Mouse (Mus musculus) liver, embryonic 14.5 days (tissue): ENCODE results near the gene Zic5. TPM values are rescaled to one million over a fixed set of nuclear protein-coding genes. Genes with fewer than 3 reads are reported as not detected.

Experiments used
- ATAC-seq: fragments of 200-750 bp; cut with Nextera tagmentation; 2 replicates; pipeline ENCODE4 v1.8.0; 2017; ENCODE audit warnings: moderate number of reproducible peaks, mild to moderate bottlenecking, moderate library complexity; ENCODE audit not compliant: insufficient read depth
- DNase-seq, 3 experiments: peaks; one replicate each; pipeline ENCODE4 v3.0.0-alpha.2; 2012 to 2013; ENCODE audit warnings: low read depth in 3 of 3, low spot score in 3 of 3
- H3K27ac ChIP-seq: fragments of 300-500 bp; sonication (generic); 2 replicates; pipeline ENCODE4 v1.5.1; 2014; ENCODE audit warnings: moderate library complexity, mild to moderate bottlenecking, control low read depth, inconsistent platforms
- H3K27me3 ChIP-seq: fragments of 300-500 bp; sonication (generic); 2 replicates; pipeline ENCODE4 v1.6.1; 2014; ENCODE audit warnings: mild to moderate bottlenecking, low read length, moderate library complexity; ENCODE audit not compliant: control insufficient read depth, insufficient read depth
- H3K36me3 ChIP-seq: fragments of 300-500 bp; sonication (generic); replicated peaks from 2 replicates; pipeline ENCODE4 v1.6.1; 2014; ENCODE audit warnings: low read depth; ENCODE audit not compliant: control insufficient read depth, insufficient read depth
- H3K4me1 ChIP-seq, 2 experiments: fragments of 200-500 bp in 1 of 2; fragments of 300-500 bp in 1 of 2; sonication (generic) in 1 of 2; replicated peaks; 2 replicates each; pipeline ENCODE4 v1.6.1; 2012 to 2014; ENCODE audit warnings: antibody characterized with exemption in 1 of 2, inconsistent platforms in 1 of 2, low read length in 1 of 2; ENCODE audit not compliant: control insufficient read depth in 2 of 2, insufficient read depth in 2 of 2
- H3K4me2 ChIP-seq: fragments of 300-500 bp; sonication (generic); 2 replicates; pipeline ENCODE4 v1.6.1; 2014; ENCODE audit warnings: low read depth, mild to moderate bottlenecking, control low read depth, moderate library complexity
- H3K4me3 ChIP-seq, 2 experiments: fragments of 200-500 bp in 1 of 2; fragments of 300-500 bp in 1 of 2; sonication (generic) in 1 of 2; 2 replicates each; pipeline ENCODE4 v1.5.1; 2012 to 2014; ENCODE audit warnings: low read depth in 2 of 2, low read length in 2 of 2, mild to moderate bottlenecking in 2 of 2, control low read depth in 1 of 2, inconsistent platforms in 1 of 2, moderate library complexity in 1 of 2; ENCODE audit not compliant: insufficient read depth in 1 of 2
- H3K9ac ChIP-seq: fragments of 300-500 bp; sonication (generic); replicated peaks from 2 replicates; pipeline ENCODE4 v1.6.1; 2014; ENCODE audit warnings: mild to moderate bottlenecking, control low read depth, moderate library complexity
- H3K9me3 ChIP-seq: fragments of 300-500 bp; sonication (generic); 2 replicates; pipeline ENCODE4 v1.6.1; 2016; ENCODE audit warnings: low read length, mixed read lengths; ENCODE audit not compliant: control insufficient read depth
- CTCF ChIP-seq: IDR thresholded peaks from 2 replicates; pipeline ENCODE4 v1.5.1; 2016; ENCODE audit warnings: antibody characterized with exemption, low read depth, control low read depth
- EP300 ChIP-seq: IDR thresholded peaks from 2 replicates; pipeline ENCODE4 v1.6.1; 2016; ENCODE audit warnings: antibody characterized with exemption, low read depth
- WGBS: fragments of 180-500 bp; shearing (Covaris S2); extraction: QIAGEN DNeasy Blood & Tissue Kit; methylation state at CpG from one replicate; pipeline ENCODE4 v1.1.7; 2014; ENCODE audit not compliant: insufficient replicate concordance; 5-methylcytosine and 5-hydroxymethylcytosine counted together
- polyA plus RNA-seq, 2 experiments: library from polyadenylated mRNA; depleted of rRNA in 1 of 2; stranded (reverse) in 1 of 2; unstranded in 1 of 2; fragments of >200 nt; fragmentation: Nextera tagmentation in 1 of 2; extraction: Ambion mirVana in 1 of 2; gene quantifications; 2 replicates each; pipeline versions ENCODE4 v1.2.1 to v1.2.3; 2012 to 2014

Zic5 gene
- polyA plus RNA-seq, 2 experiments: not detected

GRCm38 (mm10) chr14:122436850-122437249 is 28.6 kb downstream of the Zic5 start:
- DNase-seq (no peak), ATAC-seq (no peak)
- no peak overlapping the region for H3K4me2 ChIP-seq
- 67% methylated on average over 10 of the region's 10 CpGs for WGBS
- TF ChIP-seq EP300 (no peak), CTCF (no peak)
- no peaks in the 10 kb centered on the region for H3K9me3 ChIP-seq
- no peaks in the 10 kb centered on the region for H3K36me3 ChIP-seq
- H3K4me1 ChIP-seq: no peaks in the 10 kb centered on the region
- H3K9ac ChIP-seq: no peak overlapping the region
- no peak overlapping the region for H3K4me3 ChIP-seq
- no peaks in the 10 kb centered on the region for H3K27me3 ChIP-seq
- H3K27ac ChIP-seq: no peak overlapping the region

- H3K4me1 ChIP-seq: no peaks in the 10 kb centered on the region
- H3K36me3 ChIP-seq: no peaks in the 10 kb centered on the region
- no peak overlapping the region for H3K4me2 ChIP-seq
- H3K4me3 ChIP-seq: no peak overlapping the region
- no peaks in the 10 kb centered on the region for H3K9me3 ChIP-seq
- WGBS: 63% methylated on average over 10 of the region's 10 CpGs
- H3K27me3 ChIP-seq: no peaks in the 10 kb centered on the region
- ATAC-seq: no peak
- DNase-seq: no peak
- no peak for TF ChIP-seq EP300
- TF ChIP-seq CTCF: no peak
- H3K9ac ChIP-seq: no peak overlapping the region
- H3K27ac ChIP-seq: no peak overlapping the region
Measured at GRCm38 (mm10) chr14:122434039-122434438, 31.4 kb downstream of the Zic5 start.

GRCm38 (mm10) chr14:122432558-122432957 is 32.9 kb downstream of the Zic5 start:
- no peak overlapping the region for H3K27ac ChIP-seq
- no peak overlapping the region for H3K4me2 ChIP-seq
- no peaks in the 10 kb centered on the region for H3K9me3 ChIP-seq
- DNase-seq: no peak
- TF ChIP-seq CTCF (no peak), EP300 (no peak)
- no peaks in the 10 kb centered on the region for H3K36me3 ChIP-seq
- H3K9ac ChIP-seq: no peak overlapping the region
- H3K27me3 ChIP-seq: no peaks in the 10 kb centered on the region
- WGBS: 44% methylated on average over 3 of the region's 3 CpGs
- no peak for ATAC-seq
- no peaks in the 10 kb centered on the region for H3K4me1 ChIP-seq
- H3K4me3 ChIP-seq: no peak overlapping the region

GRCm38 (mm10) chr14:122427654-122428053 is 37.8 kb downstream of the Zic5 start:
- 53% methylated on average over 3 of the region's 3 CpGs for WGBS
- Histone ChIP-seq H3K9ac (no peak overlapping the region), H3K27ac (no peak overlapping the region), H3K27me3 (no peaks in the 10 kb centered on the region), H3K4me1 (no peaks in the 10 kb centered on the region), H3K9me3 (no peaks in the 10 kb centered on the region), H3K4me2 (no peak overlapping the region), H3K36me3 (no peaks in the 10 kb centered on the region), H3K4me3 (no peak overlapping the region)
- DNase-seq (no peak), ATAC-seq (no peak)
- no peak for TF ChIP-seq EP300
- no peak for TF ChIP-seq CTCF

GRCm38 (mm10) chr14:122427204-122427560 is 38.3 kb downstream of the Zic5 start:
- H3K4me3 ChIP-seq: no peak overlapping the region
- H3K9me3 ChIP-seq: no peaks in the 10 kb centered on the region
- ATAC-seq (no peak), DNase-seq (no peak)
- H3K4me1 ChIP-seq: no peaks in the 10 kb centered on the region
- H3K27me3 ChIP-seq: no peaks in the 10 kb centered on the region
- WGBS: 61% methylated on average over 8 of the region's 8 CpGs
- no peak overlapping the region for H3K27ac ChIP-seq
- TF ChIP-seq CTCF (no peak), EP300 (no peak)
- H3K36me3 ChIP-seq: no peaks in the 10 kb centered on the region
- no peak overlapping the region for H3K4me2 ChIP-seq
- H3K9ac ChIP-seq: no peak overlapping the region
